Mouse (Mus musculus) NIH3T3 (cell line): ENCODE results near the gene Lkaaear1.

ENCODE experiments used
- DNase-seq: peaks from one replicate; pipeline ENCODE4 v3.0.0-alpha.2; 2012; ENCODE audit warnings: low read depth

The Lkaaear1 gene

DNA sequence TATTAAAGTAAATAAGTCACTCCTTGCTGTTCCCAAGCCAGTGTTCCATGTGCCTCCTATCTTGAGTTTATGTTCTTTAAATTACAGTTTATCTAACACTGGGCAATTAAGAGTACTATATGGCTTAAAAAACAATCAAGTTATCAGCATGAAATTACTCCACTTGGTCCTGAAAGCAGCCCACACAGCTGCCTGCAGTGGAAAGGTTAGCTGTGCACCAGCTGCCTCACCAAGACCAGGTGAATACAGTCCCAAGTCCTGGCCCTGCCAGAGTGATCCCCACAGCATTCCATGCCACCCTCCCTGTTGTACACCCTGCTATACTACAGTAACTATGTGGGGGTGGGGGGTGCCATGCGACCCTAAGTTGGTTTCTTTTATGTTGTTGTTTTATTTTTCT is 44.7 kb downstream of the Lkaaear1 start:
- DNase-seq: no peak

DNA sequence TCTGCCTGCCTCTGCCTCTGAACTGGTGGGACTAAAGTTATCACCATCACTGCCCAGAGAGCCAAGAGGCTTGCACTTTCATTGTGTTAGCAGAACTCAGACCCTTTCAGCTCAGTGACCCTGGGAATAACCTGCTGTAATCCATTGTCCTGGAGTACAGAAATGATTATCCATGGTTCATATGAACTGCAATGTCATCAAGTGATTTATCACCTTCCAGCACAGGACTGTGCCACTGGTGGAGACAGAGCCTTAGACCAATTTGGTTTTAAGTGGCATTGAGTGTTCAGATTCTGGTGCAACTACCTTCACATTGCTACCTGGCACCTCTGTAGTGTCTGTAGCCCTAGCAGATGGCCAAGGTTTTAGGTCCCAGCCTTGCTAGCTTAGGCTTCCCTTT is 45.2 kb downstream of the Lkaaear1 start:
- no peak for DNase-seq

- DNase-seq: no peak
Observed at GRCm38 (mm10) chr2:181648926-181649325, 49.3 kb downstream of the Lkaaear1 start.
